Mouse (Mus musculus) left cerebral cortex, adult 18-20 months (tissue): Measurements from ENCODE around the gene Actl6a. TPM values are rescaled to one million over a fixed set of nuclear protein-coding genes. Genes with fewer than 3 reads are reported as not detected.
"Not testable (repeated sequence)": the region's sequence is repeated elsewhere in the genome, so short reads cannot be mapped to it uniquely, and the experiment has no call there.

ENCODE experiments used
- DNase-seq, 2 experiments: peaks; one replicate each; pipeline ENCODE4 v3.0.0; 2021 to 2022; ENCODE audit warnings: low spot score in 2 of 2, mixed read lengths in 1 of 2
- total RNA-seq, 2 experiments: library from RNA; stranded (reverse); gene quantifications; 2 replicates each; pipeline ENCODE4 v1.2.3; 2021

Actl6a gene
- total RNA-seq, 2 experiments from 2014 or later, result 14.9 to 15.8 TPM

GRCm38 (mm10) chr3:32694211-32694610 is 11.9 kb upstream of the Actl6a start:
- no peak for DNase-seq

GRCm38 (mm10) chr3:32694737-32695582 is 11.1 kb upstream of the Actl6a start:
- DNase-seq, result no peak

GRCm38 (mm10) chr3:32695583-32695980 is 10.5 kb upstream of the Actl6a start:
- no peak for DNase-seq

- DNase-seq, result peak; percentile 93 to 97
These were observed 7.8 kb upstream of the Actl6a start for GRCm38 (mm10) chr3:32698228-32698863.

DNA sequence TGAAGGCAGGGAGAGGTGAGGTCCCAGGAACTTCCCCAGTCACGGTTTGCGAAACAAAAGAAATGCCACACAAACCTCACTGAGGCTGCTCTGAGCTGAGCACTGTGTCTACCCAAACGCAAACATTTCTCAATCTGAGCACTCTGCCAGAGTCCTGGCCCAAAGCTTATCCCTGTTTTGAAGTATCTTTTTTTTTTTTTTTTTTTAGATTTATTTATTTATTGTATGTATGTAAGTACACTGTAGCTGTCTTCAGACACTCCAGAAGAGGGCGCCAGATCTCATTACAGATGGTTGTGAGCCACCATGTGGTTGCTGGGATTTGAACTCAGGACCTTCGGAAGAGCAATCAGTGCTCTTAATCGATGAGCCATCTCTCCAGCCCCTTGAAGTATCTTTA is 2.1 kb upstream of the Actl6a start:
- DNase-seq, result not testable (repeated sequence)

GRCm38 (mm10) chr3:32704632-32705031 is 1.5 kb upstream of the Actl6a start:
- not testable (repeated sequence) for DNase-seq

GRCm38 (mm10) chr3:32708052-32708367 is 1.9 kb downstream of the Actl6a start:
- no peak for DNase-seq

GRCm38 (mm10) chr3:32708368-32709231 is 2.5 kb downstream of the Actl6a start:
- peak; percentile 96 to 98 for DNase-seq

GRCm38 (mm10) chr3:32709388-32709787 is 3.3 kb downstream of the Actl6a start:
- no peak for DNase-seq

- no peak for DNase-seq
These were observed 7.6 kb downstream of the Actl6a start for GRCm38 (mm10) chr3:32713711-32714110.

GRCm38 (mm10) chr3:32717403-32717802 is 11.3 kb downstream of the Actl6a start:
- DNase-seq, result not testable (repeated sequence)

DNA sequence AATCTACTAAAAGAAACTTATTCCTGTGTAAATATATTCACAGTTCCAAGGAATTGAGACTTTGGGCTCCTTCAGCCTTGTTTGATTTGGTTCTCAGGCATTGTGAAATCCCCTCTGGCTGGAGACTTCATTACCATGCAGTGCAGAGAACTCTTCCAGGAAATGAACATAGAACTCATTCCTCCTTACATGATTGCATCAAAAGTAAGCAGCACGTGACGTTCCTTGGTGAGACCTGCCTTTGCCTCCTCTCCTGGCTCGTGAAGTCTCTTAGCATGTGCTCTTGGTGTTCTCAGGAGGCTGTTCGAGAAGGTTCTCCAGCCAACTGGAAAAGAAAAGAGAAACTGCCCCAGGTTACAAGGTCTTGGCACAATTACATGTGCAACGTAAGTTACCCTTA is 12.2 kb downstream of the Actl6a start:
- DNase-seq, result no peak

DNA sequence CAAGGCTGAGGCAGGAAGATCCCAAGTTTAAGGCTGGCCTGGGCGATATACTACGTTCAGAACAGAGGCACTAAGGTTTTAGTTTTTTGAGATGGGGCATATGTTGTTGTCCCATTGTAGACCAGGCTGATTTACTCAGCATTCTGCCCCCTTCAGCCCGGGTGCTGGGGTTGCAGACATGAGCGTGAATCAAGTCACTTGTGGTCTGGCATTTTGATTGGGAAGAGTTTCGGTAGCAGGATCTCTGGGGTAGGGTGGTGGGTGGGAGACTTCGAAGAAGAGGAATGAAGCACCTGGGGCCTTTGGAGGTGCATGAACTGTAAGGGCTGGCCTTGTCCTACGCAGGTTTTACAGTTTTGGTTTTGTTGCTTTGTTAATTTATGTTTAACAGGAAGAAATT is 18.1 kb downstream of the Actl6a start:
- no peak for DNase-seq

DNA sequence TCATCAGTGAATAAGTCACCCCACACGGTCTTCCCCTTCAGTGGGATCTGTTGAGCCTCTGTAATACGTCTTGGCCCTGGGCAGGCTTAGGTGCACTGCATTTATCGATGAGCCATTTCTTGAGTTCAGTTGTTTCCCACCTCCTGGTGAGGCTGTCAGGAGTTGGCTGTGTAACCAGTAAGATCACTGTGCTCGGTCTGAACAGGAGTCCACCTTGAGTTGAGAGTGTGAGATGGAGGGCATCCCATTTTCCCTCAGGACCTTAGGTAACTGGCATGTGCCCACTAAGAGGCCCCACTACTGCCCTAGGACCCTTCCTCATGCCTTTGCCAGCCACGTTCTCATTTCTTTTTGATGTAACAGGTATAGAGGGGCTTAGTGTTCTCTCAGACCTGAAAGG is 19.9 kb downstream of the Actl6a start:
- no peak for DNase-seq

- no peak for DNase-seq
These were observed 21.8 kb downstream of the Actl6a start for GRCm38 (mm10) chr3:32727861-32728260.

GRCm38 (mm10) chr3:32736244-32737171 is 30.4 kb downstream of the Actl6a start, which contains the start of gene Ndufb5:
TSS of gene Ndufb5 (plus strand) at chr3:32736990.
- DNase-seq, result peak; percentile 98 to 99

DNA sequence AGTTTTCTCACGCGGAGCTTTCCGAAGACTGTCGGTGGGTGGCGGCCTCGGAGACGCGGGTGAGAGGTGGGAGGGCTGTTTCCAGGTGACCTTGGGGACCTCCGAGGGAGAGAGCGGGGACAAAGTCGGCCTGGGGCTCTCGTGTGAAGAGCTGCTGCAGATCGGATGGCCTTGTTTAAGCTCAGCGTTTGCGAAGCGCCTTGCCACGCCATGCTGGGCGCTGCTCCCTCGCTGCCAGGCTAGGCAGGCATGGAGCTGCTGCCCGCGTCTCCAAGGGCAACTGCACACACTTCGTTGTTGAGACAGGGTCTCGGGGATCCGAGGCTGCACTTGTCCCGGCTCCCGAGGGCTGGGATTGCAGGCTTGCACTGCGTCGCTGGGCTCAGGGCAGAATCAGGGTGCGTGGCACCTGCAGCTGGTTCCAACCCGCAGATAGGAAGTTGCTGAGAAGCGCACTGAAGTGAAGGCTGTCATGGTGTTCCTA is 31.1 kb downstream of the Actl6a start, which contains the start of gene Mrpl47:
Gene Mrpl47 (minus strand): TSS at position 434 of the 484 bp plus-strand sequence.
- no peak for DNase-seq

GRCm38 (mm10) chr3:32738549-32738948 is 32.5 kb downstream of the Actl6a start:
- no peak for DNase-seq

DNA sequence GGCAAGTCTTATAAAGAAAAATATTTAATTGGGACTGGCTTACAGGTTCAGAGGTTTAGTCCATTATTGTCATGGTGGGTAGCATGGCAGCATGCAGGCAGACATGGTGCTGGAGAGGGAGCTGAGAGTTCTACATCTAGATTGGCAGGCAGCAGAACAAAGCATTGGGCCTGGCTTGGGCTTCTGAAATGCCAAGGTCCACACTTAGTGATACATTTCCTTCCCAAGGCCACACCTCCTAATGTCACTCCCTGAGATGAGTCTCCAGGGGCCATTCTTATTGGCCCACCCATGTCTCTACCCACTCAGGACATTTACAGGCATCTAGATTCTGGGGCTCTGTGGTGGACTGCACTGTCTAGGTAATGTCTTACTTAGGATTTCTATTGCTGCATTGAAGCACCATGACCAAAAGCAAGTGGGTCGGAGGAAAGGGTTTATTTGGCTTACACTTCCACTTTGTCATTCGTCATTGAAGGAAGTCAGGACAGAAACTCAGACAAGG is 36.2 kb downstream of the Actl6a start:
- DNase-seq, result no peak

GRCm38 (mm10) chr3:32745001-32745400 is 38.9 kb downstream of the Actl6a start:
- DNase-seq, result no peak
